Mouse (Mus musculus) intestine, postnatal 0 days (tissue): ENCODE data around the gene Pde2a. TPM values are rescaled to one million over a fixed set of nuclear protein-coding genes. Genes with fewer than 3 reads are reported as not detected.
A peak's percentile ranks its signal among the peaks of the same experiment; 100 is the strongest.

Experiments used
- ATAC-seq: fragments of 200-750 bp; cut with Nextera tagmentation; 2 replicates; pipeline ENCODE4 v1.8.0; 2017; ENCODE audit warnings: mild to moderate bottlenecking, moderate TSS enrichment, moderate library complexity
- H3K27ac ChIP-seq: fragments of 300-500 bp; sonication (generic); 2 replicates; pipeline ENCODE4 v1.5.1; 2014; ENCODE audit warnings: mild to moderate bottlenecking, low read depth, low read length, moderate library complexity
- H3K27me3 ChIP-seq: fragments of 300-500 bp; sonication (generic); replicated peaks from 2 replicates; pipeline ENCODE4 v1.6.1; 2014; ENCODE audit warnings: low read length, mixed read lengths; ENCODE audit not compliant: control insufficient read depth, insufficient read depth
- H3K36me3 ChIP-seq: fragments of 300-500 bp; sonication (generic); 2 replicates; pipeline ENCODE4 v1.6.1; 2014; ENCODE audit warnings: mild to moderate bottlenecking, moderate library complexity; ENCODE audit not compliant: control insufficient read depth, insufficient read depth
- H3K4me1 ChIP-seq: fragments of 300-500 bp; sonication (generic); replicated peaks from 2 replicates; pipeline ENCODE4 v1.6.1; 2014; ENCODE audit warnings: antibody characterized with exemption, low read length, mixed read lengths; ENCODE audit not compliant: control insufficient read depth, insufficient read depth
- H3K4me2 ChIP-seq: fragments of 300-500 bp; sonication (generic); replicated peaks from 2 replicates; pipeline ENCODE4 v1.6.1; 2014; ENCODE audit warnings: low read depth, mild to moderate bottlenecking, moderate library complexity
- H3K4me3 ChIP-seq: fragments of 300-500 bp; sonication (generic); 2 replicates; pipeline ENCODE4 v1.5.1; 2014; ENCODE audit warnings: low read depth, low read length
- H3K9ac ChIP-seq: fragments of 300-500 bp; sonication (generic); 2 replicates; pipeline ENCODE4 v1.6.1; 2014; ENCODE audit warnings: mild to moderate bottlenecking, low read depth, low read length
- H3K9me3 ChIP-seq: fragments of 300-500 bp; sonication (generic); 2 replicates; pipeline ENCODE4 v1.6.1; 2016; ENCODE audit warnings: mixed run types; ENCODE audit not compliant: control insufficient read depth
- CTCF ChIP-seq: sonication (generic); IDR thresholded peaks from 2 replicates; pipeline ENCODE4 v1.5.1; 2016; ENCODE audit warnings: low read depth, mild to moderate bottlenecking, control low read depth, antibody characterized with exemption, moderate library complexity
- WGBS: fragments of 180-500 bp; shearing (Covaris S2); extraction: QIAGEN DNeasy Blood & Tissue Kit; methylation state at CpG from one replicate; pipeline ENCODE4 v1.1.7; 2014; 5-methylcytosine and 5-hydroxymethylcytosine counted together
- polyA plus RNA-seq: library from polyadenylated mRNA; unstranded; fragments of >200 nt; fragmentation: Nextera tagmentation; extraction: Ambion mirVana; gene quantifications from 2 replicates; pipeline ENCODE4 v1.2.1, GENCODE M21; 2015

Gene Pde2a
- polyA plus RNA-seq, 1 experiment from 2014 or later = 11.1 TPM

DNA sequence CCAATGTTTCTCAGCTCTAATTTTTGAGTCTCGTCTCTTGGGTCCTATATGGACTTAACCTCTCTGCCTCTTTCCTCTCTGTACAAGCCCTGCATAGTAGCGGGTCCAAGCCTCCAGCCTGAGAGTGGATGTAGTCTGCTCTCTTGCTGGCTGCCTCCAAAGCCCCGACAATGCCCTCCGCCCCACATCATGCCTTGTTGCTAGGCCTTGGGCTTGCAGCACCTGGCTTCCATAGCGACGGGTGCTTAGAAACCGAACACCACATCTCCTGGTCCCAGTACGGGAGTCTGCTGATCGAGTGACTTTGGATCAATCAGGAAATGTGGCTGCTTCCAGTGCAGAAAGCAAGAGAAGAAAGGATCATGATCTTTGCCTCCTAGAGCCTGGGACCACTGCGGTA, 21.6 kb downstream of the Pde2a start:
- no peak for ATAC-seq
- H3K4me3 ChIP-seq = no peak overlapping the region

DNA sequence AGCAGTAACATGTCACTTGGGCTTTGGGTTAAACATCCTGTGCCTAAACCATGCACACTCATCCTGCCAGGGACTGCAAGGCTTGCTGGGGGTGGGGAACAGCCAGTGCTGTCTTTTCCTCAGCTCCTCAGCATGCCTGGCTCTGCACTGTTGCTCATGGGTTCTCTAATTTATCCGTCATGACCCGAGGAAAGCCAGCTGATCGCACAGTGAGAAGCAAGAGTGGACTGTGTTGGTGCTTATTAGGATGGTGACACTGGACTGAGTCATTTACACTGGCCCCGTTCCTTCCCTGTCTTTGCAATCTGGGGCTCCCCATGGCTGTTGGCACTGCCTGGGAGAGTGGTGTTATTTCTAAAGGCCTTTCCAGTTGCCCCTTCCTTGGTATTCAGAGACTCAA, 22.7 kb downstream of the Pde2a start:
- Histone ChIP-seq H3K27ac (no peak overlapping the region), H3K4me2 (no peak overlapping the region), H3K9me3 (no peaks in the 10 kb centered on the region), H3K4me1 (no peaks in the 10 kb centered on the region), H3K9ac (no peak overlapping the region), H3K27me3 (0 out of 2 replicates have a peak, but pooled peaks cover 2% of the 10 kb centered on the region), H3K36me3 (no peaks in the 10 kb centered on the region), H3K4me3 (no peak overlapping the region)
- TF ChIP-seq CTCF = no peak
- 83% methylated on average over 4 of the region's 4 CpGs for WGBS
- no peak for ATAC-seq

More for the DNA sequence above, 21.6 kb downstream of the Pde2a start:
- Histone ChIP-seq H3K36me3 (no peaks in the 10 kb centered on the region), H3K9ac (no peak overlapping the region), H3K27ac (no peak overlapping the region), H3K27me3 (0 out of 2 replicates have a peak, but pooled peaks cover 5% of the 10 kb centered on the region), H3K4me1 (no peaks in the 10 kb centered on the region), H3K4me2 (no peak overlapping the region), H3K9me3 (no peaks in the 10 kb centered on the region)
- no peak for TF ChIP-seq CTCF
- 56% methylated on average over 10 of the region's 10 CpGs for WGBS

DNA sequence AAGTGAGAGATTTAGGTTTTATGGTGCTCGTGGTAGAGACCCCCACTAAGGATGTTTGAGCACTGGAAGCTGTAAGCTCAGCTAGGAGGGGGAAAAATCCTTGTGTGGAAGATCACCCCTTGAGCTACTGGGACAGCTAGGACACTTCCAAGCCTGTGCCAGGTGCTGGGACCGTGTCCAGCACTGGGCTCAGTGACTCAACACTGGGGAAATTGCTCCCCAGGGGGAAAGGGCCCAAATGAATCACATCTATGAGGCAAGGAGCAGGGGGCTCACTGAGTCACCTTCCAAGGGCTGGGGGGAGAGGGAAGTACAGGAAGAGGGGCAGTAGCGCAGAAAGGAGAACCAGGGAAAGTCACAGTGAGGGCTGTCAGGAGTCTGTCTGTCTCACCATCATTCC, 28.4 kb downstream of the Pde2a start:
- no peak for ATAC-seq
- H3K27me3 ChIP-seq = peaks cover 10% of the 10 kb centered on the region; the same call in 1 of the 2 replicates
- 38% methylated on average over 3 of the region's 3 CpGs for WGBS

DNA sequence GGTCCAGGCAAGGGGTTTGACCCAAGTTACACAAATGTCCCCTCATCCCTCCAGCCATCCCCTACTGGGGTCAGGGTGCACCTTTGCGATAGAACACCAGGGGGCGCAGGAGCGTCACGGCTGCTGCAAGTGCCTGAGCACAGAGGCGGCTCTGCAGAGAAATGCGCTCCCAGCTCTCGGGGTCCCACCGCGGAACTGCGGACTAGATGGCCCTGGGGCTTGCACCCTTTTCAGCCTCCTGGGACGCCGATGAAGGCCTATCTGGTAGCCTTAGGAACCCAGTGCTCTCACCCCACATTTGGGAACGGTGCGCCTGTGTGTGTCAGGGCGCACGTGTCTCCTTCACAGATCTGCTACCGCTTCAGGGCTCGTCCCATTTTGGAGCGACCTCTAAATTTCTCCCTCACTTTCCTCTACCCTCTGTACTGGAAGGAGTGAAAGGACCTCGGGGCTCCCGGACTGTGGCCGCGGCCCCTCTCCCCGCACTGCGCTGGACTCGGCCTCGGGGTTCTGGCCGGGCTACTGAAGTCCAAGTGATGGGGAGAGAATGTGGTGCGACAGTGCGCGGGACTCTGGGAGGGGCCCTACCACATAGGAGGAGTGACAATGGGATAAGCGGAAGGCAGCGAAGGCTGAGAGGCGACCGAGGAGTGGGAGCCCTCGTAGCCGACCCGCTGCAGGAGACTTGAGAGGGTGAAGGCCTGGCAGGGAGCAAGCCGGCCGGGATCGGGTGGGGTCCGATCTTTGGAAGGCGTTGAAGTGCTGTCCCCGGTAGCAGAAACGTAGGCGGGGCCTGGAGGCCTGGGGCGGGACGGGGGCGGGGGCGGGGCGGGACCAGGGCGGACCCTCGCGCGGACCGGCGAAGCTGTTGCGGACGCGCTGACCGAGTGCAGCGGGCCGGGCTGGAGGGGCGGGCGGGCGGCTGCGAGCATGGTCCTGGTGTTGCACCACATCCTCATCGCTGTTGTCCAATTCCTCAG, 29.2 kb downstream of the Pde2a start:
- TF ChIP-seq CTCF = peak; percentile 99
- Histone ChIP-seq H3K9ac (peak overlapping the region; percentile 31; the same call in 1 of the 2 replicates), H3K36me3 (no peaks in the 10 kb centered on the region), H3K4me2 (peak overlapping the region; percentile 82), H3K27me3 (peaks cover 10% of the 10 kb centered on the region; the same call in 1 of the 2 replicates), H3K27ac (no peak overlapping the region), H3K9me3 (no peaks in the 10 kb centered on the region), H3K4me1 (no peaks in the 10 kb centered on the region), H3K4me3 (peak overlapping the region; percentile 46)
- ATAC-seq = peak; percentile 65
- under 1% methylated on average over 61 of the region's 68 CpGs for WGBS

More for the DNA sequence above, 28.4 kb downstream of the Pde2a start:
- Histone ChIP-seq H3K36me3 (no peaks in the 10 kb centered on the region), H3K9ac (no peak overlapping the region), H3K4me2 (no peak overlapping the region), H3K9me3 (no peaks in the 10 kb centered on the region), H3K27ac (no peak overlapping the region), H3K4me1 (no peaks in the 10 kb centered on the region), H3K4me3 (no peak overlapping the region)
- TF ChIP-seq CTCF = no peak

DNA sequence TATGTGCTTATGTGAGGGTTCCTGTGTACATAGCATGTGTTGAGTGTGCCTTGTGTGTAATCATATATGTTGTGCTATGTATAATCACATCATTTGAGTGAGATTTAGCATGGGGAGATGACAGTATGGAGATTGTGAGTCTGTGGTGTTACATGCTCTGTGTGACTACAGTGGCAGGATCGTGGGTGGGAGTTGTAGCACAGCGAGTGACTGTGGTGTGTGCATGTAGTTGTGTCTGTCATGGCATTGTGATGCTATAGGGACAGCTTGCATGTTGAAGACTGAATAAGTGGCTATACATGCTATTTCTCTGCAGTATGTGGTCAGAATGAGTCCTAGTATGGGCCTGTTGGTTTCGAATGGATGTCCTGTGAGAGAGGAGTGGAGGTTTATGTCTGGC, 31.2 kb downstream of the Pde2a start:
- Histone ChIP-seq H3K4me2 (peak overlapping the region; percentile 82), H3K27me3 (peaks cover 10% of the 10 kb centered on the region; the same call in 1 of the 2 replicates), H3K4me1 (no peaks in the 10 kb centered on the region), H3K9me3 (no peaks in the 10 kb centered on the region), H3K27ac (no peak overlapping the region), H3K36me3 (no peaks in the 10 kb centered on the region), H3K4me3 (peak overlapping the region; percentile 46), H3K9ac (no peak overlapping the region)
- WGBS = 79% methylated on average over 3 of the region's 3 CpGs
- TF ChIP-seq CTCF = no peak
- no peak for ATAC-seq

DNA sequence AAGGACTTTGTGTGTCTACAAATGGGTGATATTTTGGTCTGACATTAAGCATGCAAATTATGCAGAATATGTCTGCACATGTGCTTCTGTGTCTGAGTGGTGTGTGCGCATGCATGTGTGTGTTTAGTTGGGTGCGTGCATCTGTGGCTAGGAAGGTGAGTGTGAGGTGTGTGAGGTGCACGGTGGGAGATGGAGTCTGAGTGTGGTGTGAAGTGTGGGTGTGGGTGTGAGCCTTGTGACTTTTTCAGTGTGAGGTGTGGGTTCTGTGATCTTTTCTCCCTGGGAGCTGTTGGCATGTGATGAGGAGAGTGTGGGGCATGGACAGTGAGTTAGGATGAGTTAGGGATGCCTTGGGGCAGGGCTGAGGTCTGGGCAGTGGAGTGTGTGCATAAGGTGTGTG, 31.8 kb downstream of the Pde2a start:
- no peaks in the 10 kb centered on the region for H3K36me3 ChIP-seq
- peaks cover 10% of the 10 kb centered on the region; the same call in 1 of the 2 replicates for H3K27me3 ChIP-seq
- TF ChIP-seq CTCF = no peak
- H3K27ac ChIP-seq = no peak overlapping the region
- WGBS = 78% methylated on average over 3 of the region's 3 CpGs
- no peaks in the 10 kb centered on the region for H3K9me3 ChIP-seq
- H3K4me3 ChIP-seq = 0 out of 2 replicates have a peak overlapping the region, but pooled peaks have one; percentile 46
- peak overlapping the region; percentile 82 for H3K4me2 ChIP-seq
- H3K4me1 ChIP-seq = no peaks in the 10 kb centered on the region
- no peak for ATAC-seq
- H3K9ac ChIP-seq = no peak overlapping the region
